Mouse (Mus musculus): ENCODE measurements around the gene Nceh1.

DNA sequence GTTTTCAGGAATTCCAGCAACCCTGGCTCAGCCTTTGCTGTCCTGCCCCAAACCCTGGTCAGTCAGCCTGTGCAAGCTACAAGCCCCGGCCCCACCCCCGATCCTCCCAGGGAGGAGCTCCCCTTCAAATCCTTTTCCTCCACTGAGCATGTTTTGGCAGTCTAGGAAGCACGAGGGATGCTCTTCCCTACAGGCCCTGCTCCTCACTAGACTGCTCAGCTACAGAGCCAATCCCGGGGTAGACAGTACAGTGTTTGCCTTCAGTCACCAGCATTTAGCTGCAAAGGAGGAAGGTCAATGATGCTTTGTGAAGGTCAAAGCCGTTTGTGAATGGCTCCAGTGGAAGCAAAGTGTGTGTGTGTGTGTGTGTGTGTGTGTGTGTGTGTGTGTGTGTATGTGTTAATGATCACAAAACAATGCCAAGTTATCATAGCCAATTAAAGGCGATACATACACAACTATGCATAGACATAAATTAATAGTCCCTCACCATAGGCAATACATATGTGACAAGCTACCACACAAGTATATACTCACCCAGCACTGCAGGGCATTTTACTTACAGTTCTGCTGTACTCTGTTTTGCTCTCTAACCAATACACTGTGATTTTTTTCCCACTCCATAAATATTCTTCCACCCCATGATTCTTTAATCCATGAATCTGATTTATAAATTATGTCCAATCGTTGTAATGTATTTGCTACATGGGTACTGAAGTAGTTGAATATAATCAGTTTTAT, 111.0 kb downstream of the Nceh1 start:
- no peak for TF ChIP-seq CTCF (IDR thresholded peaks at IDR 0.05; ENCODE audit: control insufficient read depth, insufficient read depth, insufficient replicate concordance, low read depth, low read length)
- TF ChIP-seq POLR2A (IDR thresholded peaks at IDR 0.05; ENCODE audit: control insufficient read depth, low read depth, low read length) = no peak

All from testis, adult 2 months (tissue).